Mouse (Mus musculus) thymus, postnatal 0 days (tissue): ENCODE measurements at regions not wholly inside any gene's neighbourhood (a gene's known extent, or its start where the extent isn't known, plus 50 kb on each side); places are given as distances from the start of the nearest gene placed in this dataset.

ENCODE experiments used
- DNase-seq: peaks from one replicate; pipeline ENCODE4 v3.0.0-alpha.2; 2015; ENCODE audit warnings: low spot score

- DNase-seq, result peak; percentile 36
These were observed 74.6 kb upstream of the Sall4 start for GRCm38 (mm10) chr2:168842261-168842740.

- DNase-seq, result no peak
These were observed 73.9 kb upstream of the Sall4 start for GRCm38 (mm10) chr2:168841713-168842045.

- no peak for DNase-seq
These were observed 73.3 kb upstream of the Sall4 start for GRCm38 (mm10) chr2:168840853-168841712.

GRCm38 (mm10) chr2:168839811-168840655 is 72.3 kb upstream of the Sall4 start:
- no peak for DNase-seq

- DNase-seq, result no peak
These were observed 71.5 kb upstream of the Sall4 start for GRCm38 (mm10) chr2:168839221-168839620.

GRCm38 (mm10) chr2:168838681-168839080 is 70.9 kb upstream of the Sall4 start:
- peak; percentile 24 for DNase-seq

- no peak for DNase-seq
These were observed 70.3 kb upstream of the Sall4 start for GRCm38 (mm10) chr2:168837951-168838570.

- no peak for DNase-seq
These were observed 67.0 kb upstream of the Sall4 start for GRCm38 (mm10) chr2:168834771-168835170.

- DNase-seq, result no peak
These were observed 64.0 kb upstream of the Sall4 start for GRCm38 (mm10) chr2:168831740-168832139.

GRCm38 (mm10) chr2:168820648-168821047 is 52.9 kb upstream of the Sall4 start:
- no peak for DNase-seq
